ENCODE assay signal across 19 mouse cellular contexts in genomic region chr7:71189757-71190156, GRCm38 (mm10).
"Had no signal": no experiment of that assay in that cellular context is flagged by ENCODE, and none has a peak within 500 bp of the region (broad histone marks: within the 10 kb centered on the region; RNA-seq: fewer than 3 reads in every experiment).

No protein-coding gene starts in this region.

- H3K36me3 ChIP-seq: heart, embryonic 10.5 days; heart, embryonic 12.5 days; hindbrain, embryonic 13.5 days; hindbrain, embryonic 15.5 days; limb, embryonic 13.5 days; limb, embryonic 15.5 days had no signal

- H3K4me3 ChIP-seq: gastrocnemius, adult 2 months; heart, embryonic 10.5 days; heart, embryonic 12.5 days; hindbrain, embryonic 13.5 days; hindbrain, embryonic 15.5 days; limb, embryonic 13.5 days; limb, embryonic 15.5 days had no signal

- H3K9me3 ChIP-seq: heart, embryonic 10.5 days; heart, embryonic 12.5 days; hindbrain, embryonic 13.5 days; hindbrain, embryonic 15.5 days; limb, embryonic 13.5 days; limb, embryonic 15.5 days had no signal

- H3K9ac ChIP-seq: heart, embryonic 12.5 days; hindbrain, embryonic 13.5 days; hindbrain, embryonic 15.5 days; limb, embryonic 13.5 days; limb, embryonic 15.5 days had no signal

- DNase-seq: gastrocnemius, adult 2 months; gastrocnemius, postnatal 10 days; gastrocnemius, postnatal 25 days; heart, adult 18-20 months; heart, postnatal 14 days; heart, postnatal 36 days; kidney, postnatal 10 days; layer of hippocampus, adult 9-11 months; layer of hippocampus, postnatal 36 days; left cerebral cortex, postnatal 4 days had no signal

- H3K27me3 ChIP-seq: heart, embryonic 12.5 days; hindbrain, embryonic 13.5 days; hindbrain, embryonic 15.5 days; limb, embryonic 13.5 days; limb, embryonic 15.5 days had no signal

- H3K4me2 ChIP-seq: heart, embryonic 12.5 days; hindbrain, embryonic 13.5 days; hindbrain, embryonic 15.5 days; limb, embryonic 13.5 days; limb, embryonic 15.5 days had no signal

- H3K27ac ChIP-seq: gastrocnemius, adult 2 months; heart, embryonic 10.5 days; hindbrain, embryonic 13.5 days; hindbrain, embryonic 15.5 days; hindbrain, postnatal 0 days; limb, embryonic 13.5 days; limb, embryonic 15.5 days had no signal

- H3K4me1 ChIP-seq: limb, embryonic 15.5 days had no signal

- ATAC-seq: forebrain, embryonic 16.5 days; hindbrain, postnatal 0 days; intestine, embryonic 16.5 days had no signal
